Mouse (Mus musculus) spleen, adult 2 months (tissue): ENCODE measurements around the gene Tenm2.

Experiments
- CTCF ChIP-seq: fragments of 200-500 bp; IDR thresholded peaks from 2 replicates; pipeline ENCODE4 v1.5.1; 2011; ENCODE audit warnings: mild to moderate bottlenecking, inconsistent platforms; ENCODE audit not compliant: insufficient read depth, insufficient read length, insufficient replicate concordance; ENCODE audit errors: extremely low read depth
- POLR2A ChIP-seq: fragments of 200-500 bp; IDR thresholded peaks from 2 replicates; pipeline ENCODE4 v1.6.1; 2011; ENCODE audit warnings: low read depth, low read length, inconsistent platforms

GRCm38 (mm10) chr11:36263840-36264239 lies 971.9 kb downstream of the Tenm2 start:
- no peak for TF ChIP-seq POLR2A
- TF ChIP-seq CTCF: no peak
